23 mouse cellular contexts compared by ENCODE assay signal in genomic region chr1:90793368-90793767, GRCm38 (mm10). TPM values are rescaled to one million over a fixed set of nuclear protein-coding genes. Genes with fewer than 3 reads are reported as not detected.
A peak's percentile ranks its signal among the peaks of the same experiment; 100 is the strongest.
DNase-seq lines count a peak whose midpoint lies in the region; ATAC-seq and TF ChIP-seq lines count a peak whose summit lies in the region.
"Had no signal": no experiment of that assay in that cellular context is flagged by ENCODE, and none has a peak within 500 bp of the region (broad histone marks: within the 10 kb centered on the region; RNA-seq: fewer than 3 reads in every experiment).

No protein-coding gene starts in this region.

- 90% methylated on average over 4 of the region's 4 CpGs for WGBS in lung, embryonic 14.5 days
- 94% methylated on average over 4 of the region's 4 CpGs for WGBS in midbrain, embryonic 13.5 days

- H3K9ac ChIP-seq in lung, embryonic 14.5 days: no peak overlapping the region
- no peak overlapping the region for H3K9ac ChIP-seq in midbrain, embryonic 13.5 days (replicated peaks)
- H3K9ac ChIP-seq: forebrain, embryonic 13.5 days; hindbrain, embryonic 14.5 days; limb, embryonic 15.5 days; liver, embryonic 14.5 days; lung, embryonic 15.5 days; neural tube, embryonic 15.5 days had no signal

- peak; percentile 41 for DNase-seq in heart, adult 11 months
- no peak for DNase-seq in heart, adult 9 months (ENCODE audit: low spot score in 2 of 2)
- DNase-seq in lung, embryonic 14.5 days: peak; percentile 23
- DNase-seq in lung, postnatal 4 days: no peak
- peak; percentile 51 for DNase-seq in NIH3T3 (ENCODE audit: low read depth)
- DNase-seq in spleen, postnatal 10 days (ENCODE audit: low spot score in 2 of 2): no peak
- DNase-seq: adrenal gland, postnatal 14 days; cerebellum, adult 2 months; cerebellum, postnatal 25 days; embryo, embryonic 11 days; gastrocnemius, postnatal 10 days; heart, postnatal 4 days; kidney, postnatal 36 days; left cerebral cortex, postnatal 4 days; thymus, adult 2 months had no signal

- H3K27me3 ChIP-seq in lung, embryonic 14.5 days (ENCODE audit: insufficient read depth, low read length): no peaks in the 10 kb centered on the region
- no peaks in the 10 kb centered on the region for H3K27me3 ChIP-seq in midbrain, embryonic 13.5 days
- H3K27me3 ChIP-seq: forebrain, embryonic 13.5 days; limb, embryonic 15.5 days; lung, embryonic 15.5 days; neural tube, embryonic 15.5 days had no signal

- no peak overlapping the region for H3K27ac ChIP-seq in lung, embryonic 14.5 days (ENCODE audit: low read depth)
- no peak overlapping the region for H3K27ac ChIP-seq in midbrain, embryonic 13.5 days
- H3K27ac ChIP-seq: forebrain, embryonic 13.5 days; hindbrain, embryonic 14.5 days; limb, embryonic 15.5 days; liver, embryonic 14.5 days; lung, embryonic 15.5 days; midbrain, embryonic 10.5 days; neural tube, embryonic 15.5 days had no signal

- H3K4me2 ChIP-seq in lung, embryonic 14.5 days: no peak overlapping the region
- no peak overlapping the region for H3K4me2 ChIP-seq in midbrain, embryonic 13.5 days (replicated peaks)
- H3K4me2 ChIP-seq: forebrain, embryonic 13.5 days; hindbrain, embryonic 14.5 days; limb, embryonic 15.5 days; lung, embryonic 15.5 days; neural tube, embryonic 15.5 days had no signal

- peaks cover 32% of the 10 kb centered on the region for H3K36me3 ChIP-seq in lung, embryonic 14.5 days (ENCODE audit: insufficient read depth)
- H3K36me3 ChIP-seq in midbrain, embryonic 13.5 days: no peaks in the 10 kb centered on the region
- H3K36me3 ChIP-seq: midbrain, embryonic 10.5 days; neural tube, embryonic 15.5 days had no signal

- no peak overlapping the region for H3K4me3 ChIP-seq in lung, embryonic 14.5 days (ENCODE audit: low read depth, low read length)
- no peak overlapping the region for H3K4me3 ChIP-seq in midbrain, embryonic 13.5 days (replicated peaks)
- H3K4me3 ChIP-seq: forebrain, embryonic 13.5 days; limb, embryonic 15.5 days; lung, embryonic 15.5 days; midbrain, embryonic 10.5 days; neural tube, embryonic 15.5 days had no signal

- peak; percentile 35 for TF ChIP-seq CTCF in lung, embryonic 14.5 days (IDR thresholded peaks at IDR 0.05; ENCODE audit: low read depth)

- H3K9me3 ChIP-seq in lung, embryonic 14.5 days (ENCODE audit: low read depth, low read length): no peaks in the 10 kb centered on the region
- no peaks in the 10 kb centered on the region for H3K9me3 ChIP-seq in midbrain, embryonic 13.5 days
- H3K9me3 ChIP-seq: forebrain, embryonic 13.5 days; limb, embryonic 15.5 days; lung, embryonic 15.5 days; midbrain, embryonic 10.5 days; neural tube, embryonic 15.5 days had no signal

- no peak for ATAC-seq in lung, embryonic 14.5 days (ENCODE audit: insufficient read depth)
- ATAC-seq in midbrain, embryonic 13.5 days: no peak
- ATAC-seq: forebrain, embryonic 13.5 days had no signal

- no peaks in the 10 kb centered on the region for H3K4me1 ChIP-seq in lung, embryonic 14.5 days (ENCODE audit: insufficient read depth)
- no peaks in the 10 kb centered on the region for H3K4me1 ChIP-seq in midbrain, embryonic 13.5 days (replicated peaks)
- H3K4me1 ChIP-seq: forebrain, embryonic 13.5 days; lung, embryonic 15.5 days; midbrain, embryonic 10.5 days; neural tube, embryonic 15.5 days had no signal

RNA-seq across cellular contexts. Expression of gene Col6a3, which starts 50.4 kb away (rescaled TPM):
- 63.0 and 74.6 TPM in 2 replicates for polyA plus RNA-seq in lung, embryonic 14.5 days (2014; fragmentation: Nextera tagmentation; extraction: Ambion mirVana)
- polyA plus RNA-seq in midbrain, embryonic 13.5 days (2015; fragmentation: Nextera tagmentation; extraction: Ambion mirVana): 3.4 and 4.7 TPM in 2 replicates

Comparison
In these comparisons a context has a peak if more than half of its experiments do, and no peak if none do; other contexts are left out.
1. DNase-seq: peak in heart, adult 11 months (single experiment), lung, embryonic 14.5 days (single experiment) and NIH3T3 (single experiment); none in heart, adult 9 months (0 of 2), lung, postnatal 4 days (0 of 2) and spleen, postnatal 10 days (0 of 2).
2. RNA of gene Col6a3, which starts 50.4 kb away (polyA plus RNA-seq): 63.0 to 74.6 TPM in lung, embryonic 14.5 days; 3.4 to 4.7 TPM in midbrain, embryonic 13.5 days; every median in the first group is over 10 times any median in the second.